Mouse (Mus musculus) lung, postnatal 0 days (tissue): ENCODE measurements around the gene Uvrag. TPM values are rescaled to one million over a fixed set of nuclear protein-coding genes. Genes with fewer than 3 reads are reported as not detected.

Experiments
- ATAC-seq: fragments of 200-750 bp; cut with Nextera tagmentation; 2 replicates; pipeline ENCODE4 v1.8.0; 2017; ENCODE audit warnings: moderate library complexity
- DNase-seq: peaks from one replicate; pipeline ENCODE4 v3.0.0-alpha.2; 2016; ENCODE audit warnings: low spot score
- H3K27ac ChIP-seq: fragments of 300-500 bp; sonication (generic); 2 replicates; pipeline ENCODE4 v1.5.1; 2014; ENCODE audit warnings: antibody characterized with exemption, mild to moderate bottlenecking, low read length, mixed read lengths
- H3K27me3 ChIP-seq: fragments of 300-500 bp; sonication (generic); replicated peaks from 2 replicates; pipeline ENCODE4 v1.6.1; 2014; ENCODE audit warnings: low read length, mixed read lengths; ENCODE audit not compliant: insufficient read depth
- H3K36me3 ChIP-seq: fragments of 300-500 bp; sonication (generic); 2 replicates; pipeline ENCODE4 v1.6.1; 2014; ENCODE audit warnings: low read length, mixed read lengths; ENCODE audit not compliant: insufficient read depth
- H3K4me1 ChIP-seq: fragments of 300-500 bp; sonication (generic); 2 replicates; pipeline ENCODE4 v1.6.1; 2014; ENCODE audit warnings: antibody characterized with exemption, low read depth, low read length, mixed read lengths; ENCODE audit not compliant: insufficient read depth
- H3K4me2 ChIP-seq: fragments of 300-500 bp; sonication (generic); replicated peaks from 2 replicates; pipeline ENCODE4 v1.6.1; 2014; ENCODE audit warnings: low read depth, mild to moderate bottlenecking, low read length, moderate library complexity, mixed read lengths
- H3K4me3 ChIP-seq: fragments of 300-500 bp; sonication (generic); 2 replicates; pipeline ENCODE4 v1.5.1; 2014; ENCODE audit warnings: low read depth, low read length
- H3K9ac ChIP-seq: fragments of 300-500 bp; sonication (generic); replicated peaks from 2 replicates; pipeline ENCODE4 v1.6.1; 2014; ENCODE audit warnings: low read depth, mild to moderate bottlenecking
- H3K9me3 ChIP-seq: fragments of 300-500 bp; sonication (generic); 2 replicates; pipeline ENCODE4 v1.6.1; 2016; ENCODE audit warnings: low read length, mixed read lengths
- CTCF ChIP-seq: IDR thresholded peaks from 2 replicates; pipeline ENCODE4 v1.5.1; 2016; ENCODE audit warnings: antibody characterized with exemption, mild to moderate bottlenecking
- EP300 ChIP-seq: IDR thresholded peaks from 2 replicates; pipeline ENCODE4 v1.6.1; 2016; ENCODE audit warnings: antibody characterized with exemption, mild to moderate bottlenecking, control low read depth
- WGBS: fragments of 180-500 bp; shearing (Covaris S2); extraction: QIAGEN DNeasy Blood & Tissue Kit; methylation state at CpG from one replicate; pipeline ENCODE4 v1.1.7; 2014; 5-methylcytosine and 5-hydroxymethylcytosine counted together
- polyA plus RNA-seq: library from polyadenylated mRNA; unstranded; fragments of >200 nt; fragmentation: Nextera tagmentation; extraction: Ambion mirVana; gene quantifications from 2 replicates; pipeline ENCODE4 v1.2.1, GENCODE M21; 2015

Uvrag gene
- polyA plus RNA-seq, 1 experiment from 2014 or later, result 23.4 TPM

GRCm38 (mm10) chr7:99091915-99092645 is 48.9 kb downstream of the Uvrag start:
- no peak overlapping the region for H3K27ac ChIP-seq
- WGBS, result 76% methylated on average over 17 of the region's 17 CpGs
- H3K9ac ChIP-seq, result no peak overlapping the region
- H3K36me3 ChIP-seq, result no peaks in the 10 kb centered on the region; the same call in 1 of the 2 replicates
- DNase-seq (no peak), ATAC-seq (no peak)
- H3K4me1 ChIP-seq, result no peaks in the 10 kb centered on the region
- no peak overlapping the region for H3K4me3 ChIP-seq
- no peaks in the 10 kb centered on the region for H3K9me3 ChIP-seq
- no peak overlapping the region for H3K4me2 ChIP-seq
- TF ChIP-seq EP300 (no peak), CTCF (no peak)
- no peaks in the 10 kb centered on the region for H3K27me3 ChIP-seq

- Histone ChIP-seq H3K4me3 (no peak overlapping the region), H3K9me3 (no peaks in the 10 kb centered on the region), H3K27ac (no peak overlapping the region), H3K4me1 (no peaks in the 10 kb centered on the region), H3K9ac (no peak overlapping the region), H3K36me3 (no peaks in the 10 kb centered on the region; the same call in 1 of the 2 replicates), H3K27me3 (no peaks in the 10 kb centered on the region), H3K4me2 (no peak overlapping the region)
- WGBS, result 89% methylated on average over 4 of the region's 4 CpGs
- TF ChIP-seq CTCF (no peak), EP300 (no peak)
- DNase-seq (no peak), ATAC-seq (no peak)
These were observed 51.2 kb downstream of the Uvrag start for GRCm38 (mm10) chr7:99089716-99090115.

- H3K27ac ChIP-seq, result no peak overlapping the region
- ATAC-seq (no peak), DNase-seq (no peak)
- H3K4me2 ChIP-seq, result no peak overlapping the region
- no peaks in the 10 kb centered on the region for H3K4me1 ChIP-seq
- 91% methylated on average over 10 of the region's 10 CpGs for WGBS
- no peak overlapping the region for H3K4me3 ChIP-seq
- H3K27me3 ChIP-seq, result no peaks in the 10 kb centered on the region
- no peaks in the 10 kb centered on the region for H3K9me3 ChIP-seq
- H3K36me3 ChIP-seq, result no peaks in the 10 kb centered on the region; the same call in 1 of the 2 replicates
- TF ChIP-seq EP300 (no peak), CTCF (no peak)
- H3K9ac ChIP-seq, result no peak overlapping the region
These were observed 52.2 kb downstream of the Uvrag start for GRCm38 (mm10) chr7:99088576-99089346.

GRCm38 (mm10) chr7:99087581-99087980 is 53.4 kb downstream of the Uvrag start:
- Histone ChIP-seq H3K4me1 (no peaks in the 10 kb centered on the region), H3K9me3 (no peaks in the 10 kb centered on the region), H3K36me3 (no peaks in the 10 kb centered on the region; the same call in 1 of the 2 replicates), H3K4me2 (no peak overlapping the region), H3K4me3 (no peak overlapping the region), H3K27me3 (no peaks in the 10 kb centered on the region), H3K27ac (no peak overlapping the region), H3K9ac (no peak overlapping the region)
- DNase-seq, result no peak
- WGBS, result 80% methylated on average over 7 of the region's 7 CpGs
- TF ChIP-seq CTCF (no peak), EP300 (no peak)
- ATAC-seq, result no peak

- H3K27me3 ChIP-seq, result no peaks in the 10 kb centered on the region
- DNase-seq (no peak), ATAC-seq (no peak)
- H3K4me1 ChIP-seq, result no peaks in the 10 kb centered on the region
- WGBS, result 76% methylated on average over 9 of the region's 9 CpGs
- H3K4me2 ChIP-seq, result no peak overlapping the region
- no peak overlapping the region for H3K9ac ChIP-seq
- TF ChIP-seq EP300, result no peak
- TF ChIP-seq CTCF, result no peak
- H3K36me3 ChIP-seq, result no peaks in the 10 kb centered on the region; the same call in 1 of the 2 replicates
- H3K9me3 ChIP-seq, result no peaks in the 10 kb centered on the region
- H3K4me3 ChIP-seq, result no peak overlapping the region
- H3K27ac ChIP-seq, result no peak overlapping the region
These were observed 54.1 kb downstream of the Uvrag start for GRCm38 (mm10) chr7:99086646-99087443.

GRCm38 (mm10) chr7:99085249-99085648 is 55.7 kb downstream of the Uvrag start:
- DNase-seq (no peak), ATAC-seq (peak; percentile 74)
- no peak overlapping the region for H3K4me3 ChIP-seq
- H3K9me3 ChIP-seq, result no peaks in the 10 kb centered on the region
- H3K4me1 ChIP-seq, result no peaks in the 10 kb centered on the region
- H3K36me3 ChIP-seq, result no peaks in the 10 kb centered on the region; the same call in 1 of the 2 replicates
- H3K27ac ChIP-seq, result no peak overlapping the region; the same call in 1 of the 2 replicates
- H3K4me2 ChIP-seq, result no peak overlapping the region
- no peak overlapping the region for H3K9ac ChIP-seq
- 58% methylated on average over 3 of the region's 3 CpGs for WGBS
- TF ChIP-seq CTCF (no peak), EP300 (no peak)
- H3K27me3 ChIP-seq, result no peaks in the 10 kb centered on the region
